Mouse (Mus musculus): ENCODE results near the gene Tk2.

Gene Tk2

DNA sequence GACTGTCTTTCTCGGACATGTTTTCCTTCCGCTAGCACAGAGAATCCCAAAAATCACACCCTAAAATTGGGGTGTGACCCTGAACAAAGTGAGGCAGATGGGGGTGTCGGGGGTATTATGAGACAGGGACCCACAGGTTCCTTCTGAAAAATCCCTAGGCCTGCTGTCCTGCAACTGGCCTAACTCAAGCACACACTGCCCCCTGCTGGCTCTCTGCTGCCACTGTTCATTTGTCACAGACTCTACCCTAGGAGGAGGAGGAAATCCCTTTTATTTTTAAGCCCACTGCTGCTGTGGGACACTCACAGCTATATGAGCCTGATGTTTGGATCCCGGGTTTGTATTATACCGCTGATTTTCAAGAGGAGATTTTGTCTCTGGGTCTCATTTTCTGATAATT is 28.6 kb downstream of the Tk2 start:
- peak; percentile 50 to 59 for DNase-seq (ENCODE audit: low spot score in 2 of 2)

GRCm38 (mm10) chr8:104219079-104219478 is 29.3 kb downstream of the Tk2 start:
- peak; percentile 12 to 32 for DNase-seq (ENCODE audit: low spot score in 2 of 2)

DNA sequence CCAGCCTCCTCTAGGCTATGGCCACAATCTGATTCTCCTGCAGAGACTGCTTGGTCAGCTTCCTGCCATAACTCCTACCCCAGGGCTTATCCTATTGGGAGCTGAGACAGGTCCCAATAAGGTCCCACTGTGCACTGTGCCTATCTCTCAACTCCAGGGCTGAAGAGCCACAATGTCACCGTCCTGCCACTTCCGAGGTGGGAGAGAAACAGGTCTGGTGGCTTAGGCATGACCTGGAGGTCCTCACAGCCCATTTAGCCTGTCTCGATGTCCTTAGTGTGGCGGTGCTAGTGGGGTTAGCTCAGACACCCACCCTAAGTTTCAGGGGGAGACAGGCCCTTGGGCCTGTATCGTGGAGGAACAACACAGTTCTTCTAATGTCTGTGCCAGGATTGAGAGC is 30.8 kb downstream of the Tk2 start:
- no peak for DNase-seq (ENCODE audit: low spot score in 2 of 2)

- DNase-seq (ENCODE audit: low spot score in 2 of 2): no peak
Measured at GRCm38 (mm10) chr8:104205292-104205691, 43.1 kb downstream of the Tk2 start.

DNA sequence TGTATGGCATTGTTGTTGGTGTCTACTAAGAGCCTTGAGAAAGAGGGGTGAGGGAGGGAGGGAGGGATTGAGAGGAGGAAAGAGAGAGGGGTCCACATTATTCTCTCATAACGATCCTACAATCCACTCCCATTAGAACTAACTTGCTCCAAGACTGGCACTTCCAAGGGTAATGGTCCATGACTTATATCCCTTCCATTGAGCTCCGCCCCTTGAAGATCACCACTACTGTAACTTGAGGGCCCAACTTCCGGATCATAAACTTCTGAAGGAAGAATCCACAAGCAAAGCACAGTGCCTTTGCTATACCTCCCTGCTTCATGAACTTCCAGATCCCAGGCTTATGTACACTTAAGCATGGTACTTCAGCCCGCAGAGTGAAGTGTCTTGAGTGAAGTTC is 46.0 kb downstream of the Tk2 start:
- DNase-seq (ENCODE audit: low spot score in 2 of 2): no peak

DNA sequence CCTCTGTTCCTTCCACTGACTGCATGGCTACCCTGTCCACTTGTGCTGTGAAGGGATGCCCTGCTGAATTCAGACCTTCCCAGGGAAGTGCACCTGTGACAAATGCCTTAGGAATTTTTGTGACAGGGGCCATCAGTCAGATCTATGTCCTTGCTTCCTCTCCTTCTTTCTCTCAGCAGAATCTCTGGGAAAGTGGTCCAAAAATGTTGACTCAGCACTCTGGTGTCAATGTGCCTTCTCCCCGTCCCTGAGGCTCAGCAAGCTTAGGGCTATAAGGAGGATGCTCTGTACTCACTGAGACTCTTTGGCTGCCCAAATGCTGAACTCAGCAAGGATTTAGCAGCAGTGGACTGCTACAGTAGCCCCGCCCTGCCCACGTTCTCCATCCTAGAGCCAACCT is 46.7 kb downstream of the Tk2 start:
- DNase-seq (ENCODE audit: low spot score in 2 of 2): no peak

GRCm38 (mm10) chr8:104199802-104200201 is 48.6 kb downstream of the Tk2 start:
- no peak for DNase-seq (ENCODE audit: low spot score in 2 of 2)

DNA sequence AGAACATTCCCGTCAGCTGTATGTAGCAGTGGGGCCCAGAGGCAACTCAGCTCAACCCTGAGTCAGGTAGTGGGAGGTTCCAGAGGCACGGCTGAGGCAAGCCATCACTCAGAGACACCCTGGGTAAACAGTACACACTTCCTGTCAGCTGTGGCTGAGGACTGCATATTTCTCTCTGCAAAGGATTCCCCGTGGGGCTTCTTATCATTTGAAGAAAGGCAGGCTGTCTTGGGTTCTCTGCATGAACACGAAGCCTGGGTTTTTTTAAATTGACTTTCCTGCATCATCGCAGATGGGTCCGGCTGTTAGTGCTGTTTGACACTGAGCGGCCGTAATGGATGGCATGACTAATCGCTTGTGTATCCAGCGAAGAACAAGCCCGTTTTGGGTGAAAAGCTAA is 56.9 kb downstream of the Tk2 start:
- DNase-seq (ENCODE audit: low spot score in 2 of 2): peak; percentile 67 to 84

GRCm38 (mm10) chr8:104190777-104191468 is 57.4 kb downstream of the Tk2 start:
- no peak for DNase-seq (ENCODE audit: low spot score in 2 of 2)

- DNase-seq (ENCODE audit: low spot score in 2 of 2): no peak
Measured at GRCm38 (mm10) chr8:104188459-104188858, 59.9 kb downstream of the Tk2 start.

DNA sequence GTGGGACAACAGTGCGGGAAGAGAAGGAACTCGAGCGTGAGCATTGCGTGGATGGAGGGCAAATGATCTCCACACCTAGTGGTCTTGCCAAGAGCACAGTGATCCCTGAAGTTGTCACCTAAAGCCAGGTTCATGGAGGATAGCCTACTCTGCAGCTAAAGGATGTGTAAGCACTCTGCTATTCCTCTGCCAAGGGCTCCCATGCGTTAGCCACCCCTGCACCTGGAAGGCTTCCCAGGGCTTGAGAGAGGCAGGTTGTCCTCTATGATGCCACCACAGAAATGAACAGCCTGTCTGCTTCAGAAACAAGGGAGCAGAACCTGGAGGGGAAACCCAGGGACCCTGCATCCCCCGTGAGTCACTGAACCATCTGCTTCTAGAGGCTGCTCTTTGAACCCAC is 60.7 kb downstream of the Tk2 start:
- no peak for DNase-seq (ENCODE audit: low spot score in 2 of 2)

GRCm38 (mm10) chr8:104186827-104187226 is 61.5 kb downstream of the Tk2 start:
- no peak for DNase-seq (ENCODE audit: low spot score in 2 of 2)

- DNase-seq (ENCODE audit: low spot score in 2 of 2): no peak
Measured at GRCm38 (mm10) chr8:104184905-104185304, 63.5 kb downstream of the Tk2 start.

DNA sequence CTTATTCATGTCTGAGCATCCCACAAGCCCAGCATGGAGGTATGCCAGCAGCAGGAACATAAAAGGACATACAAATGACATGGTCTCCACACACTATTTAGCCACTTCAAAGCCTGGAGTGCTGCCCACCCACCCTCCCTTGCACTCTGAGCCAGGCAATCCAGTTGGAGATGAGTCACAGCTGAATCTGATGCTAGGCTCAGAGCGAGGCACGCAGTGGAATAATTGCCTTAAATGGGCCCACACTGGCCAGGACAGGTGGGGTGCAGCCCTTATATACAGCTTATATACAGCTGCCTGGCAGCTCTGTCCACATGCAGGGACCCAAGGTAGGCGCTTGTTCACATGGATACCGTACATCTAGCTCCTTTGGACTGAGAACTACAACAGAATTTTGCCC is 71.3 kb downstream of the Tk2 start:
- no peak for DNase-seq (ENCODE audit: low spot score in 2 of 2)
